Mouse (Mus musculus) heart, postnatal 14 days (tissue): ENCODE data around the gene Lrig2. TPM values are rescaled to one million over a fixed set of nuclear protein-coding genes. Genes with fewer than 3 reads are reported as not detected.

Source experiments
- DNase-seq, 2 experiments: peaks; one replicate each; pipeline ENCODE4 v3.0.0; 2021 to 2022
- intact Hi-C: fragments of 180-260 bp; cut with DNase I; formaldehyde crosslinking; loops from one replicate; pipeline ENCODE4 v1.15.1; 2025
- total RNA-seq, 2 experiments: library from RNA; stranded (reverse); gene quantifications; 2 replicates each; pipeline ENCODE4 v1.2.3; 2021

Lrig2 gene
- total RNA-seq, 2 experiments from 2014 or later = 13.8 to 14.5 TPM

- DNase-seq = no peak
- intact Hi-C loops = loop anchor here (10.0 kb wide), 1 partner anchor 538 kb away; the partner anchor contains the start of gene Cttnbp2nl
Observed at GRCm38 (mm10) chr3:104517161-104517560, 5.4 kb upstream of the Lrig2 start.

GRCm38 (mm10) chr3:104514510-104514909 lies 2.8 kb upstream of the Lrig2 start:
- intact Hi-C loops = loop anchor here (10.0 kb wide), 1 partner anchor 540 kb away; the partner anchor contains the start of gene Cttnbp2nl
- no peak for DNase-seq

- intact Hi-C loops = loop anchor here (2.0 to 10.0 kb wide), 2 partner anchors 166 to 542 kb away; partner anchors contain the start of gene Cttnbp2nl
- no peak for DNase-seq
Observed at GRCm38 (mm10) chr3:104512424-104512748, 668 bp upstream of the Lrig2 start.

- DNase-seq = no peak
- intact Hi-C loops = loop anchor here (10.0 kb wide), 1 partner anchor 544 kb away; the partner anchor contains the start of gene Cttnbp2nl
Observed at GRCm38 (mm10) chr3:104510771-104511429, 818 bp downstream of the Lrig2 start.

GRCm38 (mm10) chr3:104501648-104502047 lies 10.1 kb downstream of the Lrig2 start:
- DNase-seq = no peak
- intact Hi-C loops = no loop called here

GRCm38 (mm10) chr3:104500881-104501280 lies 10.8 kb downstream of the Lrig2 start:
- no peak for DNase-seq
- intact Hi-C loops = no loop called here

- DNase-seq = no peak
- intact Hi-C loops = no loop called here
Observed at GRCm38 (mm10) chr3:104496176-104496575, 15.5 kb downstream of the Lrig2 start.

- intact Hi-C loops = no loop called here
- DNase-seq = no peak
Observed at GRCm38 (mm10) chr3:104480946-104481719, 30.6 kb downstream of the Lrig2 start.

GRCm38 (mm10) chr3:104478056-104478455 lies 33.7 kb downstream of the Lrig2 start:
- DNase-seq = no peak
- intact Hi-C loops = no loop called here

GRCm38 (mm10) chr3:104469421-104469820 lies 42.3 kb downstream of the Lrig2 start:
- no peak for DNase-seq
- intact Hi-C loops = no loop called here

GRCm38 (mm10) chr3:104461226-104461625 lies 50.5 kb downstream of the Lrig2 start:
- DNase-seq = no peak
- intact Hi-C loops = no loop called here

- intact Hi-C loops = no loop called here
- DNase-seq = no peak
Observed at GRCm38 (mm10) chr3:104458588-104458987, 53.1 kb downstream of the Lrig2 start.

GRCm38 (mm10) chr3:104455506-104456275 lies 56.0 kb downstream of the Lrig2 start:
- intact Hi-C loops = no loop called here
- DNase-seq = no peak

- intact Hi-C loops = loop anchor here (5.0 kb wide), 1 partner anchor 235 kb away; no protein-coding TSS in a partner anchor
Observed at GRCm38 (mm10) chr3:104447240-104447639, 64.5 kb downstream of the Lrig2 start.

GRCm38 (mm10) chr3:104446689-104447088 lies 65.0 kb downstream of the Lrig2 start:
- intact Hi-C loops = loop anchor here (5.0 kb wide), 1 partner anchor 236 kb away; no protein-coding TSS in a partner anchor
- DNase-seq = no peak

More at GRCm38 (mm10) chr3:104447240-104447639, 64.5 kb downstream of the Lrig2 start:
- no peak for DNase-seq

- intact Hi-C loops = loop anchor here (5.0 kb wide), 1 partner anchor 237 kb away; no protein-coding TSS in a partner anchor
- DNase-seq = peak; percentile 23 to 49
Observed at GRCm38 (mm10) chr3:104445576-104445975, 66.1 kb downstream of the Lrig2 start.

- intact Hi-C loops = loop anchor here (5.0 kb wide), 6 partner anchors 58 to 538 kb away; no protein-coding TSS in a partner anchor
- DNase-seq = no peak
Observed at GRCm38 (mm10) chr3:104444946-104445460, 66.7 kb downstream of the Lrig2 start.

- no peak for DNase-seq
- intact Hi-C loops = loop anchor here (5.0 kb wide), 5 partner anchors 57 to 537 kb away; no protein-coding TSS in a partner anchor
Observed at GRCm38 (mm10) chr3:104444082-104444481, 67.6 kb downstream of the Lrig2 start.

- DNase-seq = peak; percentile 21 to 35
- intact Hi-C loops = loop anchor here (5.0 kb wide), 5 partner anchors 55 to 535 kb away; no protein-coding TSS in a partner anchor
Observed at GRCm38 (mm10) chr3:104442357-104442756, 69.4 kb downstream of the Lrig2 start.

GRCm38 (mm10) chr3:104441870-104442283 lies 69.8 kb downstream of the Lrig2 start:
- DNase-seq = peak; percentile 97 to 98
- intact Hi-C loops = loop anchor here (5.0 kb wide), 5 partner anchors 55 to 535 kb away; no protein-coding TSS in a partner anchor
